Mouse (Mus musculus) neural tube, embryonic 15.5 days (tissue): ENCODE measurements at regions not wholly inside any gene's neighbourhood (a gene's known extent, or its start where the extent isn't known, plus 50 kb on each side); places are given as distances from the start of the nearest gene placed in this dataset.

Experiments used
- ATAC-seq: fragments of 200-750 bp; cut with Nextera tagmentation; 2 replicates; pipeline ENCODE4 v1.8.0; 2017; ENCODE audit warnings: mild to moderate bottlenecking, moderate TSS enrichment, moderate library complexity; ENCODE audit not compliant: low FRiP score
- H3K27ac ChIP-seq: fragments of 300-500 bp; sonication (generic); replicated peaks from 2 replicates; pipeline ENCODE4 v1.5.1; 2015; ENCODE audit warnings: mild to moderate bottlenecking, inconsistent platforms
- H3K27me3 ChIP-seq: fragments of 300-500 bp; sonication (generic); replicated peaks from 2 replicates; pipeline ENCODE4 v1.6.1; 2015; ENCODE audit warnings: inconsistent platforms
- H3K36me3 ChIP-seq: fragments of 300-500 bp; sonication (generic); 2 replicates; pipeline ENCODE4 v1.6.1; 2015; ENCODE audit warnings: inconsistent platforms
- H3K4me1 ChIP-seq: fragments of 300-500 bp; sonication (generic); 2 replicates; pipeline ENCODE4 v1.6.1; 2015; ENCODE audit warnings: inconsistent platforms
- H3K4me2 ChIP-seq: fragments of 300-500 bp; sonication (generic); 2 replicates; pipeline ENCODE4 v1.6.1; 2015; ENCODE audit warnings: inconsistent platforms, mild to moderate bottlenecking, moderate library complexity
- H3K4me3 ChIP-seq: fragments of 300-500 bp; sonication (generic); replicated peaks from 2 replicates; pipeline ENCODE4 v1.5.1; 2015; ENCODE audit warnings: mild to moderate bottlenecking, inconsistent platforms
- H3K9ac ChIP-seq: fragments of 300-500 bp; sonication (generic); replicated peaks from 2 replicates; pipeline ENCODE4 v1.6.1; 2015; ENCODE audit warnings: mild to moderate bottlenecking, inconsistent platforms
- H3K9me3 ChIP-seq: fragments of 300-500 bp; sonication (generic); replicated peaks from 2 replicates; pipeline ENCODE4 v1.6.1; 2016; ENCODE audit warnings: inconsistent platforms
- WGBS: fragments of 180-500 bp; shearing (Covaris S2); methylation state at CpG from one replicate; pipeline ENCODE4 v1.1.7; 2015; ENCODE audit warnings: mixed read lengths; 5-methylcytosine and 5-hydroxymethylcytosine counted together

DNA sequence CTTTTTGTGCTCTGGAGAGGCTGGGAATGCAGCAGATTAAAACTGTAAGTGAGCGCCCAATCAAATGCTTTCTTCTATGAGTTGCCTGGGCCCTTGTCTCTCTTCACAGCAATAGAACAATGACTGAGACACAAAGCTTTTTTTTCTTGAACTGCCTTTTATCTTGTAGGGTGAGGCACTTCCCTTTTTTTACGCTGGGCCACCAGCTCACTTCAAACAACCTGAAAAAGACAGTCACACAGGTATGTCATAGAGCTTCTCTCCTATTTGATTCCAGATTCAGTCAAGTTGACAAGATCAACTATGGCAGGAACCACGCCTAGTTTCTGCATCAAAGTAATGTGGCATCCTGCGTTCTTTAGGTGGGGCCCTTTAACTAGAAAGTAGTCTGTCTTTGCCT is 246.2 kb upstream of the Lyplal1 start:
- no peak overlapping the region for H3K27ac ChIP-seq
- H3K9me3 ChIP-seq, result no peaks in the 10 kb centered on the region
- no peak overlapping the region for H3K9ac ChIP-seq
- no peaks in the 10 kb centered on the region for H3K4me1 ChIP-seq
- H3K36me3 ChIP-seq, result no peaks in the 10 kb centered on the region
- no peaks in the 10 kb centered on the region for H3K27me3 ChIP-seq
- no peak overlapping the region for H3K4me3 ChIP-seq
- ATAC-seq, result no peak
- WGBS, result 85% methylated on average over 4 of the region's 4 CpGs
- no peak overlapping the region for H3K4me2 ChIP-seq

DNA sequence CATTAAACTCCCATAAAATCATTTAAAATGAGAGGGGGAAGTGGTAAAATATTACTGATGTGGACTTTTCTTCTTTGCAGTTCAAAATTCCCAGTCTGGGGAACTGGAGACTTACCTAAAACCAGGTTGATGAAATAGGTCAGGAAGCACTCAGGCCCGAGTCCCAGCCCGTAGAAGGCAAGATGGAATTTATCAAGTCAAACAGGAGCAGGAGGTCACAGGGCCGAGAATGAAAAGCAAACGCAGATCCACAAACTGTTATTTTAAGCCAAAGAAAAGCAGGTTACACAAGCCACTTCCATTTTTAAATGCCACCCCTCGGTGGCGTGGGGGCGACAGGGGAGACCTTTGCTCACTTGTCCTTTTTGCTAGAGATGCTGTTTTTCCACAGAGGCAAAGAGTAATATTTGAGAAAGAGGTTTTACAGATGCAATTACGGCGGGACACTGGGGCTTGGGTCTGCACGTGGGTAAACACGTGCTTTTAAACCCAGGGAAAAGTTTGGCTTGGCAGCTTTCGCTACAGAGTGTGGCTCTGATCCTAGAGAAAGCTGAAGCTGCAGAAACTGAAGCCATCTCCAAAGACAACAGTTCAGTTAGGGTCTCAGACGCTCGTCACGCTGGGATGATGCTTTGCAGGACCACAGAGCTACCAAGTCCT is 241.0 kb upstream of the Lyplal1 start:
- H3K9ac ChIP-seq, result no peak overlapping the region
- no peaks in the 10 kb centered on the region for H3K36me3 ChIP-seq
- no peak overlapping the region for H3K27ac ChIP-seq
- H3K4me3 ChIP-seq, result no peak overlapping the region
- no peaks in the 10 kb centered on the region for H3K27me3 ChIP-seq
- no peaks in the 10 kb centered on the region for H3K9me3 ChIP-seq
- H3K4me1 ChIP-seq, result no peaks in the 10 kb centered on the region
- no peak overlapping the region for H3K4me2 ChIP-seq
- ATAC-seq, result no peak
- WGBS, result 77% methylated on average over 15 of the region's 15 CpGs

DNA sequence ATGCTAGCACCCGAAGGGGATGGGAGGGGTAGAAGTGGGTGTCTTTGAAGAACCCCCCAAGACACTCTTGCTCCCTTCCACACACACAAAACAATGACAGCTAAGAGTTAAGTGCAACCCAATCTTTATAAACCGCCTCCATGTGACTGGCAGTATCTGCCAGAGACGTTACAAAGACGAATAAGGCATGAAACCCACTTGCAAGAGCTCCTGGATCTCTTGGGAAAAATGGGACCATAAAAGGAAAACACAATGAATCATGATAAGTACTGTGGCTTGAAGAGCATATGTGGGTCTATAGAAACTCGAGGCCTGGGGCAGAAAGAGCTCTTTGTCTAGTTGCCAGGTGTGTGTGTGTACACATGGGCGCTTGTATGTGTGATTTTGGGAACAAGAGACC is 237.6 kb upstream of the Lyplal1 start:
- Histone ChIP-seq H3K27me3 (no peaks in the 10 kb centered on the region), H3K9me3 (no peaks in the 10 kb centered on the region), H3K9ac (no peak overlapping the region), H3K4me3 (no peak overlapping the region), H3K4me1 (no peaks in the 10 kb centered on the region), H3K27ac (no peak overlapping the region), H3K4me2 (no peak overlapping the region), H3K36me3 (no peaks in the 10 kb centered on the region)
- whole genome bisulfite sequencing, result 57% methylated on average over 6 of the region's 6 CpGs
- no peak for ATAC-seq

DNA sequence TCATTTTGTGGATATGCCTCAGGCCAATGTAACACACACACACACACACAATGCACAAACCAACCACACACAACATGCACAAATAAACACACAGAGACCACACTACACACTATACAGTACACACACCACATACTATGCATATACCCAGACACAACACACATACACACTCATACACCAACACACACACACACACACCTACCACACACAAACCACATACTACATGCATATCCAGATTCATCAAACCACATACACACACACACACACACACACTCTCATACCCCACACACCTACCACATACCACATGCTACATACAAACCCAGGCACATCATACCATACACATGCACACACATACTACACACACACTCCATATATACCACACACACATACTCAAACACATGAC is 237.0 kb upstream of the Lyplal1 start:
- no peak overlapping the region for H3K27ac ChIP-seq
- no peak overlapping the region for H3K4me3 ChIP-seq
- H3K4me2 ChIP-seq, result no peak overlapping the region
- H3K4me1 ChIP-seq, result no peaks in the 10 kb centered on the region
- H3K36me3 ChIP-seq, result no peaks in the 10 kb centered on the region
- H3K27me3 ChIP-seq, result no peaks in the 10 kb centered on the region
- no peak overlapping the region for H3K9ac ChIP-seq
- H3K9me3 ChIP-seq, result no peaks in the 10 kb centered on the region
- ATAC-seq, result no peak

DNA sequence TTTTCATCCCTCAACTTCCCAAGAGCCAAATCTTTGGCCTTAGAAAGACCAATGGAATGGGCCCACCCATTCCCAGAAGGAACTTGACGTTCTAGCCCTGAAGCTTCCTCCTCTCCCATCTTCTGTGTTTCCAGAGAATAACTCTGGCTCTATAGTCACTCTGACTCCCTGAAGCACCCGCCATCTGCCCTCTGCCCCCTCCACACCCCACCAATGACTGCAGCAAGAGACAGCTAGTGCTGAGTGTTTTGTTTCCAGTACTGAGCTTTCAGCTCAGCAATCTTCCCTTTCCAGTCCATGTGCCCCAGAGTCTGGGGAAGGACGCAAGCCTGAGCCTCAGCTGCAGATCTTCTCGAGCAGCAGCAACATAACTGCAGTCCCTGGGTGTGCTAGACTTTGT is 233.3 kb upstream of the Lyplal1 start:
- Histone ChIP-seq H3K27me3 (no peaks in the 10 kb centered on the region), H3K4me3 (no peak overlapping the region), H3K36me3 (no peaks in the 10 kb centered on the region), H3K9ac (no peak overlapping the region), H3K27ac (no peak overlapping the region), H3K4me1 (no peaks in the 10 kb centered on the region), H3K4me2 (no peak overlapping the region), H3K9me3 (no peaks in the 10 kb centered on the region)
- 93% methylated on average over 4 of the region's 4 CpGs for WGBS
- no peak for ATAC-seq

DNA sequence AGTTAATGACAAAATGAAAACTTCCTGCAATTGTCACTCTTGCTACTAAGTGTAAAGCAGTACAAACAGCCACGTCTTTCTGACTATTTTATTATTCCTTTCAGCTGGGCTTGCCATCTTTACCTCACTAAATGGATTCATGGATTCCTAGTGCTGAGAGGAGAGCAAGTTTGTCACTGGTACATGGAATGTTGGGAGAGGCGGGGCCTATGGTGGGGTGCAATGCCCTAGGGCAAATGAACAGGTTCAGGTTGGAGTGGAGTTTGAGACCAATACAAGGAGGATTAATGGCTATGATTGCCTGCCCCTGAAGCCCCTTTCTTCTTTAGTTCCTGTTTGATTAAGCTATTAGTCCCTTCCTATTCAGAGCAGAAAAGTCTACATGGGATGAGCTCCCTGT is 232.9 kb upstream of the Lyplal1 start:
- no peaks in the 10 kb centered on the region for H3K27me3 ChIP-seq
- ATAC-seq, result no peak
- no peak overlapping the region for H3K4me2 ChIP-seq
- H3K27ac ChIP-seq, result no peak overlapping the region
- no peak overlapping the region for H3K9ac ChIP-seq
- WGBS, result 79% methylated on average over 2 of the region's 2 CpGs
- H3K4me3 ChIP-seq, result no peak overlapping the region
- H3K9me3 ChIP-seq, result no peaks in the 10 kb centered on the region
- no peaks in the 10 kb centered on the region for H3K36me3 ChIP-seq
- no peaks in the 10 kb centered on the region for H3K4me1 ChIP-seq

DNA sequence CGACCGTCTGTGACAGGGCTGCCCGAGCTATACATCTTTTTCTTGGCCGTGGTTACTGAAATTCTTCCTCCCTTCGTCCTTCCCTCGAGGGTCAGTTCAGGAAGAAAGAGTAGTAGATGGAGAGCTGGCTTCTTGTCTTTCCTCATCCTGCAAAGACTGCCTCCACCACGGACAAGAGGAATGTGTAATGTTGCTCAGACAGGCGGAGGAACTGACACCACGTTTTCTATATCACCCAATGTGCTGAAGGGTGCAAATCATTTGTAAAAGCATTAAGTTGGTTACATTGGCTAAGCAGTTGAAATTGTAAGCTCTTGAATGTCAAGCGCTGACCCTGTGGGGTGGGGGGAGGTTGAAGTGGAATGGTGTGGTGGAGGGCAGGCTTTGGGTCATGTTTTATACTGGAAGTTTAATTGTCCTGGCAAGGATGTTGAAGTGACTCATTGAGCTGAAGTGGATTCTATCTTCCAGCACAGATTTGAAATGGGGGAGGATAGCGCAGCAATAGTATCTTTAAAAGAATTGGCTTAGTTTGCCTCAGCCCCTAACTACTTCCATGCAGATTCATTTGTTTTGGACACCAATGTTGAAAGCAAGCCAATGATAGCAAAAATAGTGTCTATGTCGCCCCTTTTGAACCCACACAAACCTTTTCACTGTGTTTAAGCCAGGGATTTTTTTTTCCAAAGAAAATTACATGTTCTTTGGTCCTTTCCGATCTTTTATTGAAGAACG is 230.5 kb upstream of the Lyplal1 start:
- ATAC-seq, result no peak
- 84% methylated on average over 14 of the region's 14 CpGs for WGBS
- H3K36me3 ChIP-seq, result no peaks in the 10 kb centered on the region

DNA sequence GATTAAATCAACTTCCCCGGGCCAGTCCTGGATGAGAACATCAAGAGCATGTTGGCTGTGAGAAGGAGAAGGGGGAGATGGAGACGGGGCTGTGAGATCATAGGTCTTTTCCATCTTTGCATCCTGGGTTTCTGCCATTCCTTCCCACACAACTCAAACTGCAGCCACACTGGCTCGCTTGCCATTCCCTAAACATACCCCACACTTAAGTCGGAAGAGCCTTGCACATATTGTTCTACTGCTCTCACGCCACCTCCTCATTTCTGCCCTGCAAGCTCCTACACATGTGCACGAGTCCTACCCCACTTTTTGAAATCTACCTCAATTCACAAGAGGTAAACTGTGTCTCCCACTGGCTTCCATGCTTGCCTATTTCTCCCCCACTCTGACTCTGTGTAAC is 228.3 kb upstream of the Lyplal1 start:
- 95% methylated on average over 6 of the region's 6 CpGs for WGBS
- no peak for ATAC-seq

More for the DNA sequence above, 230.5 kb upstream of the Lyplal1 start:
- Histone ChIP-seq H3K4me3 (no peak overlapping the region), H3K4me1 (no peaks in the 10 kb centered on the region), H3K27me3 (no peaks in the 10 kb centered on the region), H3K9ac (no peak overlapping the region), H3K9me3 (no peaks in the 10 kb centered on the region), H3K27ac (no peak overlapping the region), H3K4me2 (no peak overlapping the region)

DNA sequence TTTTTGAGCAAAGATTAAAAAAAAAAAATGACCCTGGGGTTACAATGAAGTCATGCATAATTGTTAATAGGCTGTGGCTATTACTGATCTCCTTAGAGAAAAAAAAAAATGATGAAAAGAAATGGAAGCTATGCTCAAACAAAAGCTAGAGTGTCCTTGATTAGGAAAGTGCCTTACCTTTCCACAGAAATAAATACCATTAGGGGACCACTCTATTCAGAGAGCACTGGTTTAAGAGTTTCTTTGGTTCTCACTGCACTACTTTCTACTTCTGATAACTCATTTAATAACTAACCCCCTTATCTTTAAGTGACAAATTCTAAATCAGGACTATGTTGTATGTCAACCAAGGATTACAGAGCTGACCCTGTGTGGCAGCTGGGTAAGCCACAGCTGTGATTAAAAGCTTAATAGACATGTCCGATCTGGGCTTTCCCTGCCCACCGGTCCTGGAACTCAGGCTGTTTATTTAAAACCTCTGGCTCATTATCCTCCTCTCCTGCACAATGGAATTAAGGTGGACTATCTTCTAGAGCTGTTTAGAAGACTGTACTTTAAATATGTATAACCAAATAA is 225.9 kb upstream of the Lyplal1 start:
- Histone ChIP-seq H3K4me3 (no peak overlapping the region), H3K9me3 (no peaks in the 10 kb centered on the region), H3K9ac (no peak overlapping the region), H3K4me1 (no peaks in the 10 kb centered on the region), H3K27me3 (no peaks in the 10 kb centered on the region), H3K36me3 (no peaks in the 10 kb centered on the region), H3K4me2 (no peak overlapping the region), H3K27ac (no peak overlapping the region)
- no peak for ATAC-seq
- 47% methylated on average over 2 of the region's 2 CpGs for WGBS

More for the DNA sequence above, 228.3 kb upstream of the Lyplal1 start:
- no peaks in the 10 kb centered on the region for H3K36me3 ChIP-seq
- H3K4me2 ChIP-seq, result no peak overlapping the region
- no peak overlapping the region for H3K4me3 ChIP-seq
- H3K9ac ChIP-seq, result no peak overlapping the region
- H3K27ac ChIP-seq, result no peak overlapping the region
- no peaks in the 10 kb centered on the region for H3K4me1 ChIP-seq
- no peaks in the 10 kb centered on the region for H3K9me3 ChIP-seq
- H3K27me3 ChIP-seq, result no peaks in the 10 kb centered on the region

DNA sequence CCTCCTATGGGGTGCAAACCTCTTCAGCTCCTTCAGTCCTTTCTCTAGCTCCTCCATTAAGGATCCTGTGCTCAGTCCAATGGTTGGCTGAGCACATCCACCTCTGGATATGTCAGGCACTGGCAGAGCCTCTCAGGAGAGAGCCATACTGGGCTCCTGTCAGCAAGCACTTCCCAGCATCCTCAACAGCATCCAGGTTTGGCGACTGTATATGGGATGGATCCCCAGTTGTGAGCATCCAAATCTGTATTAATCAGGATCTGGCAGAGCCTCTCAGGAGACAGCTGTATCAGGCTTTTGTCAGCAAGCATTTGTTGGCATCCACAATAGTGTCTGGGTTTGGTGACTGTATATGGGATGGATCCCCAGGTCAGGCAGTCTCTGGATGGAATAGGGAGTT is 225.3 kb upstream of the Lyplal1 start:
- ATAC-seq, result no peak
- H3K4me1 ChIP-seq, result no peaks in the 10 kb centered on the region
- H3K9me3 ChIP-seq, result no peaks in the 10 kb centered on the region
- no peak overlapping the region for H3K9ac ChIP-seq
- no peaks in the 10 kb centered on the region for H3K27me3 ChIP-seq
- H3K36me3 ChIP-seq, result no peaks in the 10 kb centered on the region
- H3K4me2 ChIP-seq, result no peak overlapping the region
- H3K4me3 ChIP-seq, result no peak overlapping the region
- 71% methylated on average over 1 of the region's 1 CpGs for WGBS
- H3K27ac ChIP-seq, result no peak overlapping the region

DNA sequence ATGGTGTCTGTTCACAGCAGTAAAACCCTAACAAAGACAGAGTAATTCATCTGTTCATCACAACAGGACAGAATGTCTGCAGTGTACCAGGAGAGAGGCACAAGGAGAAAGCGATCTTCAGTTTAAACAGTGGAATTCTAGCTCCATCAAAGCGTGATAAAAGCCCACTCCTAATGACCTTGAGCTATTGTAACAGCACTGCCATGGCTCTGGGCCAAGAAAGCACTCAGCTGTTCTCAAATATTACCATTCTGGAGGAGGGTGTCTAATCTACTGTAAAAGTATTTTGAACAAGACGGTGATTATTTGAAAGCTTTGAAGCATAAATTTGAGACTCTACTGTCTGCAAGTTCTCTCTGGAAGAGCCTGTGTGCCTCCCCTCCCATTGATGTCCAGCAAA is 224.8 kb upstream of the Lyplal1 start:
- no peak overlapping the region for H3K4me3 ChIP-seq
- no peaks in the 10 kb centered on the region for H3K36me3 ChIP-seq
- no peaks in the 10 kb centered on the region for H3K27me3 ChIP-seq
- ATAC-seq, result no peak
- WGBS, result 50% methylated on average over 3 of the region's 3 CpGs
- H3K27ac ChIP-seq, result no peak overlapping the region
- H3K4me1 ChIP-seq, result no peaks in the 10 kb centered on the region
- H3K9me3 ChIP-seq, result no peaks in the 10 kb centered on the region
- no peak overlapping the region for H3K4me2 ChIP-seq
- H3K9ac ChIP-seq, result no peak overlapping the region

DNA sequence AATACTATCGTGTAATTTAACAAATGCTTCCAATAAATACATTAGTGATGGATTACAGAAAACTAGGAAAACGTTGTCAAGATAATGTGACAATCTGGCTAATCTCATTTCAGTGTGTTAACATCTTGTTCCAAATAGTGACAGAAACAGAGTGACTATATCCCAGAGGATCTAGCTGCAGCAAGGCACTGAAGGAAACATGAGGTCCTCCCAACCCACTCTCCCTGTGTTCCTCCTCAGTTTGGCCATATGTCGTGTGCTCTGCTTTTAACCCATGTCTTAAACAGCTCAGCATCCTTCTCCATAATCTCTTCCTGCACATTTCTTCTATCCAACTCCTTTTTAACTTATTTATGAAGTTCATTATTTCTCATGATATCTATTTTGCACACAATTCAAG is 223.6 kb upstream of the Lyplal1 start:
- Histone ChIP-seq H3K9me3 (no peaks in the 10 kb centered on the region), H3K9ac (no peak overlapping the region), H3K4me1 (no peaks in the 10 kb centered on the region), H3K4me2 (no peak overlapping the region), H3K27me3 (no peaks in the 10 kb centered on the region), H3K4me3 (no peak overlapping the region), H3K36me3 (no peaks in the 10 kb centered on the region), H3K27ac (no peak overlapping the region)
- WGBS, result 81% methylated on average over 3 of the region's 3 CpGs
- ATAC-seq, result no peak
